Mouse (Mus musculus) CH12.LX (cell line): ENCODE results near the gene Lrrc1. TPM values are rescaled to one million over a fixed set of nuclear protein-coding genes. Genes with fewer than 3 reads are reported as not detected.
A peak's percentile ranks its signal among the peaks of the same experiment; 100 is the strongest.

Experiments used
- DNase-seq: peaks from one replicate; pipeline ENCODE4 v3.0.0-alpha.2; 2013; ENCODE audit errors: extremely low read depth
- H3K27ac ChIP-seq: 2 replicates; pipeline ENCODE4 v1.5.1; 2012; ENCODE audit warnings: low read depth, mild to moderate bottlenecking, control low read depth, moderate library complexity; ENCODE audit not compliant: insufficient read depth
- H3K27me3 ChIP-seq: replicated peaks from 2 replicates; pipeline ENCODE3; 2012; ENCODE audit warnings: inconsistent platforms
- H3K36me3 ChIP-seq, 2 experiments: replicated peaks in 1 of 2; 2 replicates each; pipeline versions ENCODE3 to v1.6.1; 2012; ENCODE audit warnings: inconsistent platforms in 1 of 2, low read length in 1 of 2, mild to moderate bottlenecking in 1 of 2, mixed read lengths in 1 of 2, moderate library complexity in 1 of 2; ENCODE audit not compliant: control insufficient read depth in 1 of 2, insufficient read depth in 1 of 2
- H3K4me1 ChIP-seq, 2 experiments: 2 replicates each; pipeline ENCODE4 v1.6.1; 2012; ENCODE audit warnings: inconsistent platforms in 1 of 2, moderate library complexity in 1 of 2; ENCODE audit not compliant: insufficient read depth in 2 of 2, control insufficient read depth in 1 of 2
- H3K4me2 ChIP-seq: 2 replicates; pipeline ENCODE4 v1.6.1; 2012; ENCODE audit warnings: low read depth, mild to moderate bottlenecking, control low read depth; ENCODE audit not compliant: poor library complexity, insufficient read depth, severe bottlenecking
- H3K4me3 ChIP-seq, 3 experiments: fragments of 150-350 bp in 1 of 3; sonication (generic) in 1 of 3; replicated peaks in 1 of 3; 2 replicates each; pipeline versions ENCODE3 to v1.5.1; 2011 to 2012; ENCODE audit warnings: low read depth in 2 of 3, low read length in 2 of 3, mild to moderate bottlenecking in 2 of 3, moderate library complexity in 2 of 3, control low read depth in 1 of 3, improper control_type of control experiment in 1 of 3, inconsistent platforms in 1 of 3, mixed read lengths in 1 of 3; ENCODE audit not compliant: poor library complexity in 1 of 3
- H3K79me2 ChIP-seq: replicated peaks from 2 replicates; pipeline ENCODE4 v1.6.1; 2012; ENCODE audit warnings: mild to moderate bottlenecking, moderate library complexity; ENCODE audit not compliant: control insufficient read depth, poor library complexity, insufficient read depth, severe bottlenecking; ENCODE audit errors: extremely low read depth
- H3K9ac ChIP-seq: 2 replicates; pipeline ENCODE4 v1.6.1; 2012; ENCODE audit warnings: low read depth, mild to moderate bottlenecking, control low read depth, moderate library complexity; ENCODE audit not compliant: insufficient read depth
- H3K9me3 ChIP-seq: replicated peaks from 2 replicates; pipeline ENCODE3; 2012; ENCODE audit warnings: low read length, inconsistent platforms, mixed read lengths
- BHLHE40 ChIP-seq: IDR thresholded peaks from 2 replicates; pipeline ENCODE4 v1.6.1; 2011; ENCODE audit warnings: mild to moderate bottlenecking, low read depth, low read length, improper control_type of control experiment
- CTCF ChIP-seq, 2 experiments: IDR thresholded peaks in 1 of 2; conservative IDR thresholded peaks in 1 of 2; 2 replicates each; pipeline ENCODE4 v1.5.1; 2011 to 2012; ENCODE audit warnings: low read depth in 2 of 2, low read length in 2 of 2, improper control_type of control experiment in 1 of 2, inconsistent platforms in 1 of 2, mild to moderate bottlenecking in 1 of 2, moderate library complexity in 1 of 2
- E2F4 ChIP-seq: IDR thresholded peaks from 2 replicates; pipeline ENCODE4 v1.6.1; 2011; ENCODE audit warnings: low read depth, low read length, improper control_type of control experiment; ENCODE audit not compliant: insufficient replicate concordance
- ELF1 ChIP-seq: IDR thresholded peaks from 2 replicates; pipeline ENCODE4 v1.6.1; 2014; ENCODE audit warnings: low read depth, mild to moderate bottlenecking, inconsistent platforms, low read length, improper control_type of control experiment
- EP300 ChIP-seq: IDR thresholded peaks from 2 replicates; pipeline ENCODE4 v1.6.1; 2011; ENCODE audit warnings: low read length, improper control_type of control experiment
- ETS1 ChIP-seq: conservative IDR thresholded peaks from 2 replicates; pipeline ENCODE4 v1.6.1; 2012; ENCODE audit warnings: low read depth, mild to moderate bottlenecking, inconsistent platforms, low read length, improper control_type of control experiment, moderate library complexity
- JUN ChIP-seq: IDR thresholded peaks from 2 replicates; pipeline ENCODE4 v1.6.1; 2011; ENCODE audit warnings: low read depth, mild to moderate bottlenecking, low read length, improper control_type of control experiment, moderate library complexity; ENCODE audit not compliant: insufficient read depth
- JUND ChIP-seq: conservative IDR thresholded peaks from 2 replicates; pipeline ENCODE4 v1.6.1; 2011; ENCODE audit warnings: low read depth, low read length, improper control_type of control experiment
- MXI1 ChIP-seq: IDR thresholded peaks from 2 replicates; pipeline ENCODE4 v1.6.1; 2011; ENCODE audit warnings: mild to moderate bottlenecking, low read depth, low read length, improper control_type of control experiment
- MYC ChIP-seq: IDR thresholded peaks from 2 replicates; pipeline ENCODE4 v1.6.1; 2011; ENCODE audit warnings: low read depth, mild to moderate bottlenecking, improper control_type of control experiment, low read length
- NELFE ChIP-seq: IDR thresholded peaks from 2 replicates; pipeline ENCODE4 v1.6.1; 2011; ENCODE audit warnings: low read depth, low read length, improper control_type of control experiment
- PAX5 ChIP-seq: IDR thresholded peaks from 2 replicates; pipeline ENCODE4 v1.6.1; 2012; ENCODE audit warnings: low read length, inconsistent platforms, mixed read lengths
- POLR2AphosphoS2 ChIP-seq: IDR thresholded peaks from 2 replicates; pipeline ENCODE4 v1.6.1; 2011; ENCODE audit warnings: low read depth, low read length, improper control_type of control experiment
- TCF12 ChIP-seq: IDR thresholded peaks from 2 replicates; pipeline ENCODE4 v1.6.1; 2014; ENCODE audit warnings: low read depth, mild to moderate bottlenecking, inconsistent platforms, low read length, improper control_type of control experiment
- USF1 ChIP-seq: IDR thresholded peaks from 2 replicates; pipeline ENCODE4 v1.6.1; 2014; ENCODE audit warnings: low read depth, mild to moderate bottlenecking, inconsistent platforms, low read length, improper control_type of control experiment
- ZKSCAN1 ChIP-seq: IDR thresholded peaks from 2 replicates; pipeline ENCODE4 v1.6.1; 2012; ENCODE audit warnings: low read depth, inconsistent platforms, low read length, improper control_type of control experiment, borderline replicate concordance
- ZNF384 ChIP-seq: IDR thresholded peaks from 2 replicates; pipeline ENCODE4 v1.6.1; 2012; ENCODE audit warnings: low read depth, low read length, improper control_type of control experiment, inconsistent platforms
- dilution Hi-C: fragments of 300-500 bp; cut with MboI; formaldehyde crosslinking; loops from 2 replicates; pipeline ENCODE4 v1.14.3; 2020; ENCODE audit warnings: low sequenced_read_pairs; ENCODE audit not compliant: extremely low pct_unique_long_range_greater_than_20kb, extremely low pct_ligation_motif_present
- in situ Hi-C: fragments of 300-500 bp; cut with MboI; formaldehyde crosslinking; loops from 3 replicates; pipeline ENCODE4 v1.14.3; 2019; ENCODE audit warnings: low sequenced_read_pairs, low pct_ligation_motif_present, low pct_unique_long_range_greater_than_20kb, mixed read lengths
- polyA plus RNA-seq: library from polyadenylated mRNA; unstranded; fragments of >175 nt; gene quantifications from 2 replicates; pipeline ENCODE4 v1.2.1, GENCODE M21; 2012; ENCODE audit warnings: low read depth; ENCODE audit not compliant: insufficient read length
- total RNA-seq, 2 experiments: library from RNA; depleted of rRNA; stranded (reverse); fragments of 300-350 nt in 1 of 2; fragments of >200 nt in 1 of 2; gene quantifications; 2 replicates each; pipeline ENCODE4 v1.2.3; 2012 to 2014

Gene Lrrc1
- total and polyA plus RNA-seq, 3 experiments = 15.4 to 15.8 (median 15.8) TPM

- Histone ChIP-seq H3K9ac (no peak overlapping the region), H3K9me3 (no peaks in the 10 kb centered on the region), H3K4me2 (no peak overlapping the region), H3K27me3 (no peaks in the 10 kb centered on the region), H3K79me2 (peaks cover 10% of the 10 kb centered on the region), H3K36me3 (peaks cover 0 to 9% of the 10 kb centered on the region in 2 experiments), H3K4me3 (no peak overlapping the region), H3K4me1 (peaks cover 20 to 64% of the 10 kb centered on the region in 2 experiments), H3K27ac (no peak overlapping the region)
- in situ Hi-C loops = no loop called here
- dilution Hi-C loops = no loop called here
- no peak for DNase-seq
- TF ChIP-seq E2F4 (no peak), TCF12 (no peak), CTCF (conservative IDR thresholded peaks at IDR 0.05 in 1 of 2, IDR thresholded peaks at IDR 0.05 in 1 of 2; ENCODE audit: low read depth in 2 of 2, low read length in 2 of 2) (no peak), EP300 (no peak), ZNF384 (no peak)
Measured at GRCm38 (mm10) chr9:77523793-77524192, 20.9 kb downstream of the Lrrc1 start.

- Histone ChIP-seq H3K79me2 (peaks cover 6% of the 10 kb centered on the region), H3K27ac (no peak overlapping the region), H3K36me3 (peaks cover 0 to 17% of the 10 kb centered on the region in 2 experiments), H3K4me3 (peak overlapping the region in 1 of 3 experiments; percentile 6), H3K4me1 (peaks cover 13 to 51% of the 10 kb centered on the region in 2 experiments), H3K4me2 (no peak overlapping the region), H3K9ac (no peak overlapping the region), H3K9me3 (no peaks in the 10 kb centered on the region)
- dilution Hi-C loops = no loop called here
- no peak for DNase-seq
- in situ Hi-C loops = no loop called here
- no peak for TF ChIP-seq POLR2AphosphoS2
- TF ChIP-seq ZKSCAN1 = no peak
- no peak for TF ChIP-seq JUN
- TF ChIP-seq PAX5 = no peak
- TF ChIP-seq NELFE = no peak
- no peak for TF ChIP-seq USF1
- no peak for TF ChIP-seq BHLHE40
- TF ChIP-seq ETS1 = no peak
- no peak for TF ChIP-seq TCF12
- no peak for TF ChIP-seq ELF1
- TF ChIP-seq JUND = no peak
- TF ChIP-seq CTCF (conservative IDR thresholded peaks at IDR 0.05 in 1 of 2, IDR thresholded peaks at IDR 0.05 in 1 of 2; ENCODE audit: low read depth in 2 of 2, low read length in 2 of 2) = no peak
- no peak for TF ChIP-seq EP300
- TF ChIP-seq MYC = no peak
- no peak for TF ChIP-seq MXI1
- TF ChIP-seq, all 38 proteins: peak for 0
- H3K27me3 ChIP-seq = no peaks in the 10 kb centered on the region
Measured at GRCm38 (mm10) chr9:77522476-77522875, 22.2 kb downstream of the Lrrc1 start.
